Mouse (Mus musculus) hindbrain, embryonic 11.5 days (tissue): ENCODE data around the gene Tubal3. TPM values are rescaled to one million over a fixed set of nuclear protein-coding genes. Genes with fewer than 3 reads are reported as not detected.

ENCODE experiments used
- ATAC-seq: fragments of 200-750 bp; cut with Nextera tagmentation; 2 replicates; pipeline ENCODE4 v1.8.0; 2017; ENCODE audit warnings: mild to moderate bottlenecking, moderate TSS enrichment, moderate library complexity; ENCODE audit not compliant: low FRiP score
- DNase-seq: peaks from one replicate; pipeline ENCODE4 v3.0.0-alpha.2; 2015; ENCODE audit warnings: low spot score
- H3K27ac ChIP-seq: fragments of 300-500 bp; sonication (generic); 2 replicates; pipeline ENCODE4 v1.5.1; 2014; ENCODE audit warnings: mild to moderate bottlenecking, low read depth, low read length
- H3K27me3 ChIP-seq: fragments of 300-500 bp; sonication (generic); 2 replicates; pipeline ENCODE4 v1.6.1; 2014; ENCODE audit warnings: mild to moderate bottlenecking, low read length, moderate library complexity, mixed read lengths; ENCODE audit not compliant: control insufficient read depth, insufficient read depth
- H3K36me3 ChIP-seq: fragments of 300-500 bp; sonication (generic); 2 replicates; pipeline ENCODE4 v1.6.1; 2014; ENCODE audit warnings: mild to moderate bottlenecking, low read length, moderate library complexity, mixed read lengths; ENCODE audit not compliant: control insufficient read depth, insufficient read depth
- H3K4me1 ChIP-seq: fragments of 300-500 bp; sonication (generic); replicated peaks from 2 replicates; pipeline ENCODE4 v1.6.1; 2014; ENCODE audit warnings: low read length, mixed read lengths; ENCODE audit not compliant: control insufficient read depth, insufficient read depth
- H3K4me2 ChIP-seq: fragments of 300-500 bp; sonication (generic); replicated peaks from 2 replicates; pipeline ENCODE4 v1.6.1; 2014; ENCODE audit warnings: mild to moderate bottlenecking, low read depth, low read length
- H3K4me3 ChIP-seq: fragments of 300-500 bp; sonication (generic); 2 replicates; pipeline ENCODE4 v1.5.1; 2014; ENCODE audit warnings: low read depth, low read length
- H3K9ac ChIP-seq: fragments of 300-500 bp; sonication (generic); 2 replicates; pipeline ENCODE4 v1.6.1; 2014; ENCODE audit warnings: low read depth, low read length
- H3K9me3 ChIP-seq: fragments of 300-500 bp; sonication (generic); 2 replicates; pipeline ENCODE4 v1.6.1; 2016; ENCODE audit warnings: low read length; ENCODE audit not compliant: control insufficient read depth
- WGBS: fragments of 180-500 bp; shearing (Covaris S2); extraction: QIAGEN DNeasy Blood & Tissue Kit; methylation state at CpG from one replicate; pipeline ENCODE4 v1.1.7; 2014; 5-methylcytosine and 5-hydroxymethylcytosine counted together
- polyA plus RNA-seq: library from polyadenylated mRNA; unstranded; fragments of >200 nt; fragmentation: Nextera tagmentation; extraction: Ambion mirVana; gene quantifications from 2 replicates; pipeline ENCODE4 v1.2.1, GENCODE M21; 2014

Gene Tubal3
- polyA plus RNA-seq = not detected in 2 replicates

GRCm38 (mm10) chr13:3917571-3918311, at the start of gene Tubal3, which contains the start of gene Net1:
TSS of gene Tubal3 (plus strand) at chr13:3918274.
TSS of gene Net1 (minus strand) at chr13:3918220.
- ATAC-seq (peak; percentile 99), DNase-seq (peak; percentile 93)
- Histone ChIP-seq H3K4me1 (no peaks in the 10 kb centered on the region), H3K27me3 (no peaks in the 10 kb centered on the region), H3K9ac (peak within 1 kb of the TSS; percentile 67), H3K36me3 (no peaks in the 10 kb centered on the region), H3K27ac (no peak within 1 kb of the TSS), H3K4me3 (peak within 1 kb of the TSS; percentile 59), H3K9me3 (no peaks in the 10 kb centered on the region), H3K4me2 (peak within 1 kb of the TSS; percentile 52)
- WGBS = under 1% methylated on average over 52 of the region's 52 CpGs

DNA sequence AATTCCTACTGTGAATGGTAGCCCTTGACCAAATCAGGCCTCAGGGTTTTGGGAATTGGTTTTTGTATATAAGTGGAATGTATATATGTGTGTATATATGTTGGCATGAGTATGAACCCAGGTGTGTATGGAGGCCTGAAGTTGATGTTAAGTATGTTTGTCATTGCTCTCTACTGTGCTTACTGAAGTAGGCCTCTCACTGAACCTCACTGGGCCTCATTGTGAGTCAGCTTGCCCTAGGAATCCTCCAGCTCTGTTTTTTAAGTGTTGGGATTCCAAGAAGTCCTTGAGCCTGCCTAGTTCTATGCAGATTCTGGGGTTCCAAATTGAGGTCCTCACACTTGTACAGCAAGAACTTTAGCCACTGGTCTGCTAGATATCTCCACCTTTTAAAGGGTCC, 48.2 kb upstream of the Tubal3 start:
- no peak overlapping the region for H3K9ac ChIP-seq

GRCm38 (mm10) chr13:3872832-3873231, 45.2 kb upstream of the Tubal3 start:
- Histone ChIP-seq H3K27ac (no peak overlapping the region), H3K27me3 (no peaks in the 10 kb centered on the region), H3K9ac (no peak overlapping the region), H3K4me2 (no peak overlapping the region), H3K9me3 (no peaks in the 10 kb centered on the region), H3K4me3 (no peak overlapping the region), H3K4me1 (no peaks in the 10 kb centered on the region), H3K36me3 (no peaks in the 10 kb centered on the region)
- 95% methylated on average over 4 of the region's 4 CpGs for WGBS
- no peak for DNase-seq
- no peak for ATAC-seq

More for the DNA sequence above, 48.2 kb upstream of the Tubal3 start:
- ATAC-seq = no peak
- H3K4me2 ChIP-seq = no peak overlapping the region
- H3K27me3 ChIP-seq = no peaks in the 10 kb centered on the region
- H3K36me3 ChIP-seq = no peaks in the 10 kb centered on the region
- no peak for DNase-seq
- no peaks in the 10 kb centered on the region for H3K9me3 ChIP-seq
- no peak overlapping the region for H3K27ac ChIP-seq
- H3K4me1 ChIP-seq = no peaks in the 10 kb centered on the region
- H3K4me3 ChIP-seq = no peak overlapping the region

DNA sequence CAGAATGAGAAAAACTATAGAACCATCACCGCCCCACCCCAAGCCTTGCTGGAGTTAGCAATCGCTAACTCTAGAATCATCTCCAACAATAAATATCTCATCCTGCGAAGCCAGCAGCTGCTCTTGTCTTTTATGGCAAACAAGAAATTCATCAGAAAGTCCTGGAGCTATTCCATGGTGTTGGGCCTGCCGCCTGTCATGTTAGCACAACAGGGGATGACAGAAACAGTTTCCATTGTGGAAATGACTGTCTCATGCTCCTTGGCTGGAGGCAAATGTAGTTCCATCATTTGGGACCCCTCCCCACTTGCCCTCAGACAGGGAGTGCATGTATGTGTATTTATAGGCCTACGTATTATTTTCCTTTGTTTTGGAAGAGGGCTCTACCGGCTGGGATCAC, 41.6 kb upstream of the Tubal3 start:
- DNase-seq (no peak), ATAC-seq (no peak)
- WGBS = 88% methylated on average over 6 of the region's 6 CpGs
- no peak overlapping the region for H3K4me2 ChIP-seq
- H3K9me3 ChIP-seq = no peaks in the 10 kb centered on the region
- no peaks in the 10 kb centered on the region for H3K4me1 ChIP-seq
- no peaks in the 10 kb centered on the region for H3K27me3 ChIP-seq
- no peak overlapping the region for H3K9ac ChIP-seq
- H3K36me3 ChIP-seq = no peaks in the 10 kb centered on the region
- H3K27ac ChIP-seq = no peak overlapping the region
- no peak overlapping the region for H3K4me3 ChIP-seq

DNA sequence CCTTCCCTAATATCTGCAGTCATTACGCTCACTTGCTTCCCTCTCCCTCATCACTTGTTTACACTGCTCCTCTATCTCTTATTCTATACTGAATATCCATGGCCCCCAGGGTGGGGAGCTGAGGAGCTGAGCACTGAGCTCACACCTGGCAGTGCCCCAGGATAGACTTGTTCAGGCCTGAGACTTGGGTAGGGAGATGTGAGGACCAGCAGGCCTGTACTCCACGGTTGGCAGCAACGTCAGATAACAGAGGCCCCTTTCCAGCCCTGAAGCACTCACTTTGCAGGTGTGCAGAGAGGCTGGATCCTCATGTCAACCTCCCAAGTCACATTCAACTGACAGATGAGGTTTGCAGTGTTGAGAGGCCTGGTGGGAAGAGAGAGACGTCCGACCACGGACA, 40.9 kb upstream of the Tubal3 start:
- Histone ChIP-seq H3K4me2 (no peak overlapping the region), H3K27me3 (no peaks in the 10 kb centered on the region), H3K27ac (no peak overlapping the region), H3K9me3 (no peaks in the 10 kb centered on the region), H3K4me3 (no peak overlapping the region), H3K9ac (no peak overlapping the region), H3K36me3 (no peaks in the 10 kb centered on the region), H3K4me1 (no peaks in the 10 kb centered on the region)
- WGBS = 74% methylated on average over 6 of the region's 6 CpGs
- no peak for DNase-seq
- 0 out of 2 replicates have a peak, but pooled peaks have one; percentile 14 for ATAC-seq

GRCm38 (mm10) chr13:3877679-3878220, 40.3 kb upstream of the Tubal3 start:
- no peak for DNase-seq
- WGBS = 52% methylated on average over 4 of the region's 4 CpGs
- ATAC-seq = 0 out of 2 replicates have a peak, but pooled peaks have one; percentile 27
- no peak overlapping the region for H3K4me2 ChIP-seq
- H3K36me3 ChIP-seq = no peaks in the 10 kb centered on the region
- H3K27me3 ChIP-seq = no peaks in the 10 kb centered on the region
- H3K9me3 ChIP-seq = no peaks in the 10 kb centered on the region
- H3K9ac ChIP-seq = no peak overlapping the region
- H3K4me3 ChIP-seq = no peak overlapping the region
- no peaks in the 10 kb centered on the region for H3K4me1 ChIP-seq
- H3K27ac ChIP-seq = no peak overlapping the region

DNA sequence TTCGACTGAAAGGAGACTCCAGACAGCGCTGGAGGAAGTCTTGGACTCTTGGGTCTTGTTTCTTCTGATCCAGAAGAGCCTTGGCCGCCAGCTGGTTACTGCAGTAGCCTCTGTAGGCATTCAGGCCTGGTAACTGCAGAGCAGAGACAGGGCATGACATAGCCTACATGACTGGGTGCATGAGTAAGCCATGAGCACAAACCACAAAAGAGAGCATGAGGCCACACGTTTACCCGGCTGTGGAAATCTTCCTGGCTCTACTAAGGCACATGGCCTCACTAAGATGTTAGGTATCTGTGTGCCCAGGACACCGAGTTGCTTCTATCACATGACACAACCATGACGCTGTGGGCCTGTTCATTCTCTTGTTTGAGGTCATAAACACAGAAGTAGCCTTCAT, 31.4 kb upstream of the Tubal3 start:
- 95% methylated on average over 7 of the region's 7 CpGs for WGBS
- Histone ChIP-seq H3K9me3 (no peaks in the 10 kb centered on the region), H3K36me3 (0 out of 2 replicates have a peak, but pooled peaks cover 4% of the 10 kb centered on the region), H3K27ac (no peak overlapping the region), H3K4me1 (no peaks in the 10 kb centered on the region), H3K4me3 (no peak overlapping the region), H3K9ac (no peak overlapping the region), H3K27me3 (no peaks in the 10 kb centered on the region), H3K4me2 (no peak overlapping the region)
- ATAC-seq = no peak
- no peak for DNase-seq

DNA sequence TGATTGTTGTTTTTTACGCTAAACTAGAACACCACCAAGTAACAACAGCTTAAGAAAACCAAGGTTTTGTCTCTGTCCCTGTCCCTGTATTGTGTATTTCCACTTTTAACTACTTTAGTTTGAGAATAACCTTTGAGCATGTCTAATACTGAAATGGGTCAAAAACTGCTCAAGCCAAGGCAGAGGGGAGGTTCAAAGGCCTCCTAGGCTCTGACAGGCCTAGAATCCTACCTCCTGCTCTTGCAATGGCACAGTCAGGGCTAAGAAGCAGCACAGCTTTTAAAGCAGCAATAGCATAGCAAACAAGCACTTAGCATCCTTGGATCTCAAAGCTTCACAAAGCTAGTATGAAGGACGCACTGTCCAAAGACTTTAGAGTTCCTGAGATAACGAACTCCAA, 29.0 kb upstream of the Tubal3 start:
- Histone ChIP-seq H3K4me2 (no peak overlapping the region), H3K36me3 (0 out of 2 replicates have a peak, but pooled peaks cover 4% of the 10 kb centered on the region), H3K4me1 (no peaks in the 10 kb centered on the region), H3K27me3 (no peaks in the 10 kb centered on the region), H3K27ac (no peak overlapping the region), H3K9me3 (no peaks in the 10 kb centered on the region), H3K9ac (no peak overlapping the region), H3K4me3 (no peak overlapping the region)
- WGBS = 88% methylated on average over 3 of the region's 3 CpGs
- no peak for ATAC-seq
- DNase-seq = no peak

GRCm38 (mm10) chr13:3890061-3890460, 28.0 kb upstream of the Tubal3 start:
- Histone ChIP-seq H3K27me3 (no peaks in the 10 kb centered on the region), H3K4me1 (no peaks in the 10 kb centered on the region), H3K4me2 (no peak overlapping the region), H3K4me3 (no peak overlapping the region), H3K9ac (no peak overlapping the region), H3K9me3 (no peaks in the 10 kb centered on the region), H3K36me3 (0 out of 2 replicates have a peak, but pooled peaks cover 4% of the 10 kb centered on the region), H3K27ac (no peak overlapping the region)
- DNase-seq = no peak
- 43% methylated on average over 8 of the region's 8 CpGs for WGBS
- no peak for ATAC-seq
